Mouse (Mus musculus) left cerebral cortex, adult 6 months (tissue): ENCODE data around the gene Acvr1. TPM values are rescaled to one million over a fixed set of nuclear protein-coding genes. Genes with fewer than 3 reads are reported as not detected.

Experiments used
- long read RNA-seq, 2 experiments: library from polyadenylated mRNA; unstranded; transcript quantifications; one replicate each; pipeline ENCODE4 v2.0.0; 2019 to 2020
- polyA plus RNA-seq: library from polyadenylated mRNA; unstranded; fragments of <200 nt; fragmentation: Nextera tagmentation; gene quantifications from 2 replicates; pipeline ENCODE4 v1.2.3, GENCODE M21; 2021

Acvr1 gene
- 7.7 and 9.5 TPM in 2 replicates for polyA plus RNA-seq
- long read RNA-seq, experiment 1, transcript Acvr1-201 (11 exons, 2,394 nt): minor isoform, 7 of 32 reads
- long read RNA-seq, experiment 1, transcript Acvr1-204 (12 exons, 3,050 nt): major isoform, 13 of 32 reads
- long read RNA-seq, experiment 1, partial matches to known transcripts: 7 of 32 reads
- long read RNA-seq, experiment 1, other reads (novel, unspliced or antisense): 3 of 32 reads
- long read RNA-seq, experiment 2, partial matches to known transcripts: 2 of 6 reads
- long read RNA-seq, experiment 2, other reads (novel, unspliced or antisense): 2 of 6 reads

DNA sequence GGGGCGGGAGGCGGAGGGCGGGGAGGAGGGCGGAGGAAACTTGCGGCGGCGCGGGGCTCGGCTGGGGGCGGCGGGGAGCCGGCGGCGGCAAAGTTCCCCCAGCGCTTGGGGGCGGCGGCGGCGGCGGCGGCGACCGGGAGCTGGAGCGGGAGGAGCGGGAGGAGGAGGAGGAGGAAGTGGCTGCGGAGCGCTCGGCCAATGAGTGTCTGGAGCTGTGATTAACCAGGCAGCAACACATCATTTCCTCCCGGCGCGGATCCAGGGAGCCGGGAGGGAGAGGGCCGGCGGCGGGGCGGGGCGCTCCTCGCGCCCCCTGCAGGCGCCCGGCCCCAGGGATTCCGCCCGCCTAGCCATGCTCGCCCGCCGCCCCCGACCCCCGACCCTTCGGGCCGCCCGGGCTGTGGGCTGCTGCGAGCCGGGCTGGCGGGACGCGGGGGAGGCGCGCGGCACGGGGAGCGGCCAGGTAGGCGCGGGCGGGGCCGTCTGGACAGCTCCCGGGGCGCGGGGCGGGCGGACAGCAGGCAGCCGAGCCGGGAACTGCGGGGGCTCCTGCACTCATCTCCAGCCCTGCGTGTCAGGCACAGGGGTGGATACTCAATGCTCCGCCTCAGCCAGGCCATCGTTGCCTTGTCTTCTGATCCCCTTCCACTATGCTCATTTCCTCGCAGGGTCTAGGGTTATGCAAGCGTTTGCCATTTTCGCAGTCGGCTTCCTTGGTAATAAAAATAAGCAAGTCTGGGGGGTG, at the start of gene Acvr1, which contains the start of gene Upp2:
TSS of gene Acvr1 (minus strand) at position 92 of the 745 bp plus-strand sequence.
TSS of gene Upp2 (plus strand) at position 233 of the 745 bp plus-strand sequence.

DNA sequence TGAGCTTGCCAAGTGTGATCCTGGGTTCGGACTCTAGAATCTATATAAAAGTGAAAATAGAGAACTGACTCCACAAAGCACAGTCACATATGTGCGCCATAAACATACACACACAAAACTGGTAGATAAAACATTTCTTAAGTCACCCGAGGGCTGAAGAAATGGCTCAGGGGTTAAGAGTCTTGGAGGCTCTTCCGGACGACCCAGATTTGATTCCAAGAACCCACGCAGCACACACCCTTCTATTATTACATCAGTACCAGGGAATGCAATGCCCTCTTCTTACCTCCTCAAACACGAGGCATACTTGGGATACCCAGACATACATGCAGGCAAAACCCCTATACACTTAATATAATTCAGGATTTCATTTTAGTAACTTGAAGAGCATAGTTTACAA, 97.1 kb downstream of the Acvr1 start, which contains the start of gene Gm17409:
TSS of gene Gm17409 (plus strand) at position 301 of the 400 bp plus-strand sequence.

DNA sequence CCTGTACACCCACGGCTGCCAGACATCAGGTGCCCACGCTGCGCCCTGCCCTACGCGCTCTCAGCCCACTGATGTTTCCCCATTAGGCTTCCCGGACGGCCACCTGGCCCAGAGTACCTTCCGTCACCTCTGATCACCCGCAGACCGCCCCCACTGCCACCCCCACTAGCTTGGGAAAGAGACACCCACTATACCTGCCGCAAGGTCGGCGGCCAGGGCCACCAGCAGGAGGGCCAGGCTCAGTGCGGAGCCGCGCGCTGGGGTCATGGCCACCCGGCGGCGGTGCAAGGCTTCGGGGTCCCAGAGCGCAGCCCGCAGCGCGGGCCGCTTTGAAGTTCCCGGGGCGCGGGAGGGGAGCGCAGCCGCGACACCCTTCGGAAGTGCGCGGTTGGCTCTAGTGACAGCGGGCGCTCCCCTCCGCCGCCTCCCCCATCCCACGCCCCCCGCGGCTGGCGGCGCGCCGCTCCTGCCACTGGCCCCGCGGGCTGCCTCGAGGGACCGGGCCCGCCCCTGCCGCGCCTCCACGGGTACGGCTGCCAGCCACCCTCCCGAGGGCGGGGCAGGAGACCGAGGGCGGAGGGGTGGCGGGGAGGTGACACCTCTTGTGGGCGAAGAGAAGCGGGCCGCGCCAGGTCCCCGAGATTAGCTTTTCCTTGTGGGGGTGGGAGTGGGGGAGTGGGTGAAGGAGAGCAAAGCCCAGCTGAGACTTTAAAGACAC, 209.4 kb downstream of the Acvr1 start, which contains the start of gene Acvr1c:
TSS of gene Acvr1c (minus strand) at position 482 of the 718 bp plus-strand sequence.

Other genes with a start within 250 kb of the Acvr1 start
- gene Acvr1c, start 209.3 kb downstream of the Acvr1 start, polyA plus RNA-seq: 5.5 and 6.8 TPM in 2 replicates
- not detected in 2 replicates for gene Gm17409, start 97.0 kb downstream of the Acvr1 start, polyA plus RNA-seq
- gene Upp2, start 141 bp upstream of the Acvr1 start, polyA plus RNA-seq: 6.3 and 31.5 TPM in 2 replicates